Mouse (Mus musculus) thymus, postnatal 4 days (tissue): Measurements from ENCODE around the gene Kif26b.

ENCODE experiments used
- DNase-seq: peaks from one replicate; pipeline ENCODE4 v3.0.0; 2021

Kif26b gene

GRCm38 (mm10) chr1:178597757-178598156, 68.8 kb downstream of the Kif26b start:
- no peak for DNase-seq

DNA sequence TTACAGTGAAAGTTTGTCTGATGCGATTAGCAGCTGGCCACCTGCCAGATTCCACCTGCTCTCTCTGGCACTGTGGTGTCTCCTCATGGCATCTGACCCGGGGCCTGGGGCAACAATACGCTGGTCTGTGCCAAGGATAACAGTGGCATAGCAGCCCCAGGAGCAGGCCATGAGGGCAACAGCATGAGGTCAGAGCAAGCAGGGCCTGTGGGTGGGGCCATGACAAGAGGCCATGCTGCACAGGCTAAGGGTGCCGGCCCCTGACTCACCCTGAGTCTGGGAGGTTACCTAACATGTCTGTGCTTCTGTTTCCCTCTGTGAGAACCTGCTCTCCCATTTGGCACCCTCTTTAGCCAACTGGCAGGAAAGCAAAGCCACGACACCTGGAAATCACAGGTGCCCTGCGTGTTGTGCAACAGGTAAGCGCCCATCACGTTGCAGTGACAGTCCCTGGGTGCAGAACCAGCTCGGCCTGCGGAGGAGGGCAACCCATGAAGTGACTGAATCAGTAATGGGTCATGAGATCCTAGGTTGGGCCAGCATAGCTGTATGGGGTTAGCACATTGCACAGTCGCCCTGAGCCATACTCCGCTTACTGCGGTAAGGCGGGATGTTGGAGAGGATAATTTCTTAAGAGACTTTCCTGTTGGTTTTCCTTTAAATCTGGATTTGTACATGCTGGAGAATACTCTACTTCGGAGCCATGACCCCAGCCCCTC, 72.1 kb downstream of the Kif26b start:
- DNase-seq = no peak

DNA sequence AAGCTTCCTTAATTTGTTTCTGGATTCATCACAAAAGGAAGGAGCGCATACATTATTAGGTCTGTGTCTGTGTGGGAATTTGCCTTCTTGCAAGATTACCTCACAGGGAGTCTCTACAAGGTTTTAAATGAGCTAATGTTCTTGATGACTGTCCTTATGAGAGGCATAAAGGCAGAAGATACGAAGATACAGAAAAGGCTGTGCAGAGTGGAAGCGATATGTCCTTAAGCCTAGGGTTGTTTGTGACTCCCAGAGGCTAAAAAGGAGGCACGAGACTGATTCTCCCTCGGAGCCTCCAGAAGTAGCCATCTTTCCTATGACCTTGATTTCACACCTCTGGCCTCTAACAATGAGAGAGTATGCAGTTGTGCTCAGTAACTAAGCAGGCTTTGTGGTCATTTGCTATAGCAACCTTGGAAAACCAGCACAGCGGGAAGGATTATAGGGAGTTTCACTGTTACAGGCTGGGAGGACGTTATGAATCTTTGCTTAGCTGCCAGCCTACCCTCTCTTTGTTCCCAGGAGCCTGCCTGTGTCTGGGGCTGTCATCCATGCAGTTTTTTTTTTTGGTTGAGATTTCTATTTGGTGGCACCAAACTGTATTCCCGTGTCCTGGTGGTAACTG, 80.3 kb downstream of the Kif26b start:
- no peak for DNase-seq

DNA sequence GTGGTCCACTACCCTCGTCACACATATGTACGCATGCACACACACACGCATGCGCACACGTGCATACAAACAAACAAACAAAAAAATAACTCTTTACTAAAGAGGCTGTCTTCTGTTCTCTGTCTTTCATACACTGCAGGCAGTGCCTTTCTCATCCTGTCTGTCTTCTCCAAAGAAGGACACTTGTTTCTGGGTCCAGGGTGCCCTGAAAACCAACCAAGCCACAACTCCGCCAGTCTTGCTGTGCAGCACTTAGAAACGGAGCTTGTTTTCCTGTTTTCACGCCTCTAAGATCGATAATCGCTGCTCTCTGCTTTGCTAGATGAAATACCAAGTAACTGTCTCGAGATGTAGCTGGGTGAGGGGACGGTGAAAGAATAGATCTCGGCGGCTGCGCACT, 82.6 kb downstream of the Kif26b start:
- no peak for DNase-seq

DNA sequence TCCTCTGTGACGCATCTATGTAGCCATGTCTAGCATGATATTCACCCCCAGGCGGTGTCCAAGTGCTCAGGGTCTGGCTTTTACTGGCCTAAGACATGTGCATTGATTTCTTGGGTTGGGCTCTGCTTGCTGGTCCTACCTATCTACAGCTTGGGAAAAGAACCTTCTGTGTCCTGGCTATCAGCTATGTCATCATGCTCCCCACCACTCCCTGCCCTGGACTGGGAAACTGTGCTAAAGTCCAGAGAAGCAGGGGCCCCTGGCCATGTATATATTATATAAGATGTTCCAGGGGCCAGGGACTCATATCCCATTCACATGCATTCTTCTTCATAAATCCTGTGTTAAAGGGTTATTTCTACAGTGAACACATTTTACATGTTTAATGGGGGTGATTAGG, 92.4 kb downstream of the Kif26b start:
- DNase-seq = no peak

- DNase-seq = no peak
These were observed 95.0 kb downstream of the Kif26b start for GRCm38 (mm10) chr1:178623889-178624288.

DNA sequence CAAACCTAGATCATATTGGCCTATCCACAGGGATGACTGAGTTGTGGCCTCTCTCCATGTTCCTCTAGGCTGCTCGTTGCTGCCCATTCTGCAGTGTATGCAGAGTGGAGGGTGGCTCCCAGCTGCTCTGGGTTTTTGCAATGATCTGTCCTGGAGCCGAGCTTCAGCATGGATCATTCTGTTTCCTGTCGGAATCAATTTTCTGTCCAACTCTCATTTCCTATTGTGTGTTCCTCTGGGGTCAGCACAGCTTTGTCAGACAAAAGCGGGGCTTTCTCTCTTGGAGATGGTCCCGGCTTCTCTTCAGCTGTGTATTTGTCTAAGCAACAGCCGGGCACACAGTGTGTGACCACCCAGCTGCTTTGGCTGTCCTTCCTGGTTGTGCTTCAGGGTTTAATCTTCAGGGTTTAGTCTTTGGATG, 98.0 kb downstream of the Kif26b start:
- DNase-seq = no peak

GRCm38 (mm10) chr1:178630042-178630441, 101.1 kb downstream of the Kif26b start:
- no peak for DNase-seq

DNA sequence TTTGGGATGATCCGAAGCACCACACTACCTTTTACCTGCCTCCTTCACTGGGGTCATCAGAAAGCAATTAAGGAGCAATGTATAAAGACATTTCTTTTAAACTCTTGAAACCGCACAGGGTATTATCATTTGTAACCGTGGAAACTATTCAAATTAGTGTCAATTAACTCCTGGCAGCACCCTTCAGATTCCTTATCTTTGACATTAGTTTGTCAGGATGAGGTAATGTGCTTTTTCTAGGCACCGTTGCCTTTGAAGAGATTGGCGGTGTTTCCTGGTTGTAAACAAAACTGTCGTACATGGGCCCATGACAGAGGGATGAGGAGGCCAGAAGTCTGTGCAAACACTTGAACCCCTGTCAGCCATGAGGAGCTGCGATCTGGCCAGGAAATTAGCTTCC, 102.9 kb downstream of the Kif26b start:
- DNase-seq = no peak

DNA sequence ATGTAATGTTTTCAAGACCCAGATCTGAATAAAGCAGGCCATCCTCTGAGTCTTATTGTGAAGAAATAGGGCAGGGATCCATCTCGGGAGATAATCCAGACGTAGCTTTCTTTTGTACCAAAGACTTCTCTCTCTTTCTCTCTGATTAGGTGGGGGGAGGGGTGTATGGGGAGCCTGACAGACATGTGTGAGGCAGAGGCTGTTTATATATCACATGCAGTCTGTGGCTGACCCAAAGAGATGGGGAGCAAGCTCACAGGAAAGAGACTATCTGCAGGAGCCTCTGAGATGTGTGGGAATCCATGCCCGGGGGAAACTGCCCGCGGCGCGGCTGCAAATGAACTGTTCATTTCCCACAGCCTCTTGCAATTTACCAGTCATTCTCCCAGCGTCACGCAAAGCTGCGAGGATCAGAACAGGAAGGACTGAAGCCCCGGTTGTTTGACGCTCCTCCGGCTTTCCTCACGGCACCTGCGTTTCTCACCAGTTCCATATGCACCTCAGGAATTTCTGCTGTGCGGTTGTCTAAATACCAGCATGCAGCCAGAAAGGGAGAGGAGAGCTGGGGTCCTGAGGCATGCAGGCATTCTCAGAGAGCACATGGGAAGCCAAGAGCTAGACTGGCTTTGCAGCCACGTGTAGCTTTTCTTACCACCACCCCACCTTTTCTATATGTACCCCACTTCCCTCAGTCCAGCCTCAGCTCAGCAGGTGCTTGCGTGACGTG, 105.6 kb downstream of the Kif26b start:
- DNase-seq = no peak

- no peak for DNase-seq
These were observed 106.5 kb downstream of the Kif26b start for GRCm38 (mm10) chr1:178635470-178635869.

- DNase-seq = no peak
These were observed 108.4 kb downstream of the Kif26b start for GRCm38 (mm10) chr1:178637293-178637692.

GRCm38 (mm10) chr1:178639951-178640350, 111.0 kb downstream of the Kif26b start:
- DNase-seq = no peak

DNA sequence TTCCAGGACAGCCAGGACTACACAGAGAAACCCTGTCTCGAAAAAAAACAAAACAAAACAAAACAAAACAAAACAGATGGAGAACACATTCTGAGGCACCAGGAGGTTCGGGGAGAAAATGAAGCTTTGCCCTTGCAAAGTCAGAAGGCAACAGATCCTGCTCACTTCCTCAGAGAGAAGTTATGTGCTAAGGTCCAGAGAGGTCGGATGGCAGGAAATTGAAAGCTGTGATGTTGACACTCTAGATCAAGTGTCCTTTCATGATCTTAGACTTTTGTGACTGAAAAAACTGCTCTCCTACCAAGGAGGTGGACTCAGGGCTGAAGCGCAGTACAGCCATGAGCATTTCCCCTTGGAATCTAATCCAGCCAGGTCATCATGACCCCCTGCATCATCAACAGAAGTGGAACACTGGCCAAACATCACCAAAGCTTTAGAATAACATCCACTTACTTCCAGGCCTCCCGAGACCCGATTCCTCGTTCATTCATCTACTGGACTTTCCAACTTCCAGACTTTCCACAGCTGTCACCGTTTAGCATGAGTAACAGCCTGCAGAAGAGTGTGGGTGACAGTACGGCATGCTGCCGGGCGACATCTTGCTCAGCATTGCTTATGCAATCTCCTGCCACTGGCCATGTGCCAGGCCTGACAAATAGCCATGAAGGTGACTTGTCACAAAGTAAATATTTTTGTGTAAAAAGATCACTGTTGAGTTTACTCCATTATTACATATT, 112.0 kb downstream of the Kif26b start:
- DNase-seq = no peak

DNA sequence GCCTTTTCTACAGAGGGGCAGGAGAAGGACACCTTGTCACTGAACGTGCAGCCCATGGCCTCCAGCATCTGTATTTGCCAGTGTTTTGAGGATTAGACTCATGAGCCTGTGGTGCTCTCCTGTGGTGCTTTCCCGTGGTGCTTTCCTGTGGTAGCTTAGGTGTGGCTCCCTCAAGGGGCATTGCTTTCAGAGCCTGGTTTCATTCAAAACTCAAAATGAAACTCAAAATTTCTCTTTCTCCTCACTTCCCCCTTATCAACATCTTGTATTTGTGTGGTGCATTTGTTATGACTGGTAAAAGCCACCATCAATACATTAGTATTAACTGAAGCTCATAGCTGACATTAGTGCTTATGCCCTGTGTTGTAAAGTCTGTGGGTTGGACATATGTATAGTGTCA, 112.9 kb downstream of the Kif26b start:
- no peak for DNase-seq

GRCm38 (mm10) chr1:178644954-178645353, 116.0 kb downstream of the Kif26b start:
- DNase-seq = no peak

DNA sequence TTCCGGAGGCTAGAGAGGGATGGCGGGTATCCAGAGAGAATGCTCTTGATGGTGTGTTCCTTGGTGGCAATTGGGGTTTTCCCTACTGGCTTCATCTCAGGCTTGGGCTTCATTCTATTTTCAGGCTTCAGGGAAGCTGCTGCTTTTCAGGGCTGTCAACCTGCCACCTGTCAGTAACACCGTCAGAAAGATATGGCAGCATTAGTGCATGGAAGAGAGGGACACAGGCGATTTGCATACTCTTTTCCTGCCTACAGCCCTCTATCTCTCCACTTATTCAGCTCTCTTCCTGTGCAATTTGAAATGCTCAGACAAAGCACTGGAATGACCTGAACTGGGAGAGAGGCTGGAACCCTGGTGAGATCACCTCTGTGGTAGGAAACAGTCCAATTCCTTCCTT, 117.7 kb downstream of the Kif26b start:
- DNase-seq = no peak

DNA sequence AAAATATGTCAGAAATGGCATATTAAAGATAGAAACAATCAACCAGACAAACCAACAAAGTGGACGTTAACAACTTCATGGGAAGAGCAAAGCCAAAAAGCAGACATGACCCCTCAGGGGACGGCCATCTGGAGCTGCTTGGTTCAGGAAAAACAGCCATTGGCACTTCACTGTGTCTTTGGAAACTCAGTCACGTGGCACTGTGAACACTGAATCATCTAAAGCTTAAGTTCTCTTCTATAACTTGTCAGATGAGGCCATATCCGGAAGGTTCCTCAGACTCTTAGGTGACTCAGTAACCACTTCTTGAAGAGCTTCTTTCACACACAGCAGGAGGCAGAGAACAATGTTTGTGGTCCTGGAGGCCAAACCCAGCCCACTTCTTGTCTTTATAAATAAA, 126.6 kb downstream of the Kif26b start:
- DNase-seq = no peak

DNA sequence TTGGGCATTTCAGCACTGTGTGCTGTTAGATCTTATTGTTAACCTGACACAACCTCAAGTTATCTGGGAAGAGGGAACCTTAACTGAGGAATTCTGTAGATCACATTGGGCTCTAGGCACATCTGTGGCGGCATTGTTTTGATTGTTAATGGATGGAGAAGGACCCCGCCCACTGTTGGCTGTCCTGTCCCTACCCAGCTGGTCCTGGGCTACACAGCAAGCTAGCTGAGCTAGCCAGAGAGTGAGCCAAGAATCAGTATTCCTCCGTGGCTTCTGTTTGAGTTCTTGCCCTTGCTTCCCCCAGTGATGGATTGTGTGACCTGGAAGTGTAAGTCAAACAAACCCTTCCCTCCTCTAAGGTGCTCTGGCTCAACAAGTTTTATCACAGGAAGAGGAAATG, 132.1 kb downstream of the Kif26b start:
- no peak for DNase-seq

DNA sequence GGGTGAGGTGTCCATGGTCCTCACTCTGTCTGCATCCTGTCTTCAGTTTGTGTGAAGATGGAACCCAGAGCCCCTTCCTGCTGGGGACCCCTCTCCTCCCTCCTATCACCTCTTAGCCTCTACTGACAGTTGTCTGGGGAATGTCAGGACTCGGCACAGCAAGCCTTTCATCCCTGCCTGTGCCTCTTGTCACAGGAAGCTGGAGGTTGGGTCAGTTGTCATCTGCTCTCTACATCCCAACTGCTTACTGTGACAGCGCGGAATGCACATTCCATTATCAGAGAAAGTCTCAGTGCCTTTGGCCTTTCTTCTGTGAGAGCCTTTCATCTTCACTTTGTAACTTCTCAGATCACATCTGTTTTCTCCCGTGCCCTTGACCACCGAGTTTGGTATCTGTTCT, 132.6 kb downstream of the Kif26b start:
- no peak for DNase-seq

DNA sequence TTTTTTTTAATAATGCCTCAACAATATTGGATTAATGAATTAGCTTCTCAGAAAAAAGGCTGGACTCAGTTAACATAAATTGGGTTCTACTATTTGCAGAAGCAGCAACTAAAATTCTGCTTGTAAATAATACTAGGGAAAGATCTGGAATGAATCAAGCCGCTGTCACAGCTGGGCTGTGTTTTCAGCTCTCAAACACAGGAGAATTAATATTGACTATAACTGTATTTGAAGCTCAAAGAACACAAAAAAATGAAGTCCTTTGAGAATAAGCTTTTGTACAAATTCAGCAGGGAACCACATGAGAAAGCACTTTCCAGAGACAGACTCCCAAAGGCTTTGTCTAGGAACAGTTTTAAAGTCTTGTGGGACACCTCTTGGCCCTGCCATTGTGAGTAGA, 134.6 kb downstream of the Kif26b start:
- no peak for DNase-seq

- no peak for DNase-seq
These were observed 135.5 kb downstream of the Kif26b start for GRCm38 (mm10) chr1:178664271-178664969.

GRCm38 (mm10) chr1:178666524-178666923, 137.6 kb downstream of the Kif26b start:
- DNase-seq = no peak
